8 mouse cellular contexts compared by ENCODE assay signal in the genomic region with DNA sequence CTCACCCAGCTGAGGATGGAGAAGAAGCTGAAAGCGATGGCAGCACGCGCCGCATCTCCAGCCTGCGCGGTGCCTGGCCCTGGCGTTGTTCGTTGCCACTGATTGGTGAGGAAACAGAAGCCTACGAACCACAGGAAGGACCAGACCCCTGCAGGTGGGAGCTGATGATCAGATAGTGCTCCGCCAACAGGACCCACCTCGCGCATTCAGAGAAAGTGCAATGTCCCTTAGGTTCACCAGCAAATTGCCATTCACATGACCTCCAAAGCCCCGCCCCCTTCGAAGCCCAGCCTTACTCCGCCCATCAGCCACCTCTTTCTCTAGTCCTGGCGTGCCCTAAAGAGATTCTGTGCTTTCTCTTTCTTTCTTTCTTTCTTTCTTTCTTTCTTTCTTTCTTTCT. TPM values are rescaled to one million over a fixed set of nuclear protein-coding genes. Genes with fewer than 3 reads are reported as not detected.
DNase-seq lines count a peak whose midpoint lies in the region; ATAC-seq and TF ChIP-seq lines count a peak whose summit lies in the region.

No protein-coding gene starts in this region.

- DNase-seq in heart, adult 11 months, result peak; percentile 92
- no peak for DNase-seq in heart, postnatal 25 days (ENCODE audit: low spot score)
- peak; percentile 79 for DNase-seq in embryo, embryonic 10.5 days (ENCODE audit: low spot score)
- DNase-seq in hindbrain, postnatal 0 days (ENCODE audit: low spot score), result no peak
- DNase-seq in layer of hippocampus, adult 18-20 months (ENCODE audit: low spot score in 2 of 2), result no peak
- DNase-seq in ovary, adult 18-20 months (ENCODE audit: low spot score), result no peak

- no peaks in the 10 kb centered on the region for H3K27me3 ChIP-seq in hindbrain, postnatal 0 days (ENCODE audit: insufficient read depth, low read length)
- H3K27me3 ChIP-seq in liver, embryonic 12.5 days (replicated peaks), result peaks cover 58% of the 10 kb centered on the region
- peaks cover 19% of the 10 kb centered on the region for H3K27me3 ChIP-seq in neural tube, embryonic 15.5 days (replicated peaks)

- H3K4me2 ChIP-seq in hindbrain, postnatal 0 days (ENCODE audit: low read depth, low read length), result 0 out of 2 replicates have a peak overlapping the region, but pooled peaks have one; percentile 3
- H3K4me2 ChIP-seq in liver, embryonic 12.5 days, result peak overlapping the region; percentile 54
- peak overlapping the region; percentile 21; the same call in 1 of the 2 replicates for H3K4me2 ChIP-seq in neural tube, embryonic 15.5 days

- no peak for TF ChIP-seq CTCF in hindbrain, postnatal 0 days (IDR thresholded peaks at IDR 0.05; ENCODE audit: low read depth)

- WGBS in hindbrain, postnatal 0 days, result 30% methylated on average over 16 of the region's 16 CpGs
- WGBS in liver, embryonic 12.5 days (ENCODE audit: insufficient replicate concordance), result 29% methylated on average over 16 of the region's 16 CpGs
- WGBS in neural tube, embryonic 15.5 days, result 32% methylated on average over 16 of the region's 16 CpGs

- no peak overlapping the region for H3K4me3 ChIP-seq in hindbrain, postnatal 0 days (ENCODE audit: low read length)
- H3K4me3 ChIP-seq in liver, embryonic 12.5 days, result peak overlapping the region; percentile 23; the same call in 1 of the 2 replicates
- no peak overlapping the region for H3K4me3 ChIP-seq in neural tube, embryonic 15.5 days (replicated peaks)

- peaks cover 7% of the 10 kb centered on the region; the same call in 1 of the 2 replicates for H3K36me3 ChIP-seq in hindbrain, postnatal 0 days (ENCODE audit: insufficient read depth, low read length)
- peaks cover 11% of the 10 kb centered on the region for H3K36me3 ChIP-seq in liver, embryonic 12.5 days
- peaks cover 14% of the 10 kb centered on the region for H3K36me3 ChIP-seq in neural tube, embryonic 15.5 days

- no peaks in the 10 kb centered on the region for H3K9me3 ChIP-seq in hindbrain, postnatal 0 days (ENCODE audit: low read length)
- no peaks in the 10 kb centered on the region for H3K9me3 ChIP-seq in liver, embryonic 12.5 days (replicated peaks)
- no peaks in the 10 kb centered on the region for H3K9me3 ChIP-seq in neural tube, embryonic 15.5 days (replicated peaks)

- H3K27ac ChIP-seq in hindbrain, postnatal 0 days, result no peak overlapping the region
- H3K27ac ChIP-seq in liver, embryonic 12.5 days, result no peak overlapping the region
- no peak overlapping the region for H3K27ac ChIP-seq in neural tube, embryonic 15.5 days (replicated peaks)

- H3K9ac ChIP-seq in hindbrain, postnatal 0 days (replicated peaks; ENCODE audit: low read length), result no peak overlapping the region
- no peak overlapping the region for H3K9ac ChIP-seq in liver, embryonic 12.5 days
- H3K9ac ChIP-seq in neural tube, embryonic 15.5 days (replicated peaks), result no peak overlapping the region

- intact Hi-C loops in heart, postnatal 25 days (cut with DNase I), result no loop called here

- H3K4me1 ChIP-seq in hindbrain, postnatal 0 days (ENCODE audit: insufficient read depth, low read length), result peaks cover 8% of the 10 kb centered on the region; the same call in 1 of the 2 replicates
- peaks cover 40% of the 10 kb centered on the region for H3K4me1 ChIP-seq in liver, embryonic 12.5 days
- peaks cover 46% of the 10 kb centered on the region for H3K4me1 ChIP-seq in neural tube, embryonic 15.5 days

- ATAC-seq in hindbrain, postnatal 0 days, result no peak
- ATAC-seq in liver, embryonic 12.5 days, result peak; percentile 38; the same call in 1 of the 2 replicates
- no peak for ATAC-seq in neural tube, embryonic 15.5 days (ENCODE audit: low FRiP score)

RNA-seq across cellular contexts. Expression of a gene that starts 3.2 kb away (rescaled TPM):
- not detected for total RNA-seq in heart, postnatal 25 days (2021)
- 331 and 347 TPM in 2 replicates for total RNA-seq in hindbrain, postnatal 0 days (2014; rRNA removed)
- polyA plus RNA-seq in hindbrain, postnatal 0 days (2015; fragmentation: Nextera tagmentation; extraction: Ambion mirVana), result 280 and 294 TPM in 2 replicates
- 0.06 and 0.27 TPM in 2 replicates for polyA plus RNA-seq in liver, embryonic 12.5 days (2016; fragmentation: Nextera tagmentation; extraction: Ambion mirVana)
- 214 and 242 TPM in 2 replicates for polyA plus RNA-seq in neural tube, embryonic 15.5 days (2015; fragmentation: Nextera tagmentation; extraction: Ambion mirVana)
- total RNA-seq in layer of hippocampus, adult 18-20 months (2021), result 100 to 1,000 TPM; 159 to 169 TPM

RNA-seq across cellular contexts. Expression of a gene that starts 9.4 kb away (rescaled TPM):
- 10 to 100 TPM; 21.9 to 22.1 TPM for total RNA-seq in heart, postnatal 25 days (2021)
- total RNA-seq in hindbrain, postnatal 0 days (2014; rRNA removed), result 21.1 and 26.1 TPM in 2 replicates
- 39.7 and 41.4 TPM in 2 replicates for polyA plus RNA-seq in hindbrain, postnatal 0 days (2015; fragmentation: Nextera tagmentation; extraction: Ambion mirVana)
- 51.4 and 52.5 TPM in 2 replicates for polyA plus RNA-seq in liver, embryonic 12.5 days (2016; fragmentation: Nextera tagmentation; extraction: Ambion mirVana)
- polyA plus RNA-seq in neural tube, embryonic 15.5 days (2015; fragmentation: Nextera tagmentation; extraction: Ambion mirVana), result 36.5 and 37.9 TPM in 2 replicates
- 10 to 100 TPM; 18.8 to 23.1 TPM for total RNA-seq in layer of hippocampus, adult 18-20 months (2021)

RNA-seq across cellular contexts. Expression of a gene that starts 9.5 kb away (rescaled TPM):
- under 1 TPM; 0.50 to 0.55 TPM for total RNA-seq in heart, postnatal 25 days (2021)
- 6.1 and 8.1 TPM in 2 replicates for total RNA-seq in hindbrain, postnatal 0 days (2014; rRNA removed)
- polyA plus RNA-seq in hindbrain, postnatal 0 days (2015; fragmentation: Nextera tagmentation; extraction: Ambion mirVana), result 1.4 and 2.2 TPM in 2 replicates
- 0.51 and 0.58 TPM in 2 replicates for polyA plus RNA-seq in liver, embryonic 12.5 days (2016; fragmentation: Nextera tagmentation; extraction: Ambion mirVana)
- 1.9 and 3.9 TPM in 2 replicates for polyA plus RNA-seq in neural tube, embryonic 15.5 days (2015; fragmentation: Nextera tagmentation; extraction: Ambion mirVana)
- total RNA-seq in layer of hippocampus, adult 18-20 months (2021), result 1 to 10 TPM; 3.2 to 3.7 TPM

RNA-seq across cellular contexts. Expression of a gene that starts 17.0 kb away (rescaled TPM):
- 10 to 100 TPM; 17.5 to 17.9 TPM for total RNA-seq in heart, postnatal 25 days (2021)
- 40.9 and 47.0 TPM in 2 replicates for total RNA-seq in hindbrain, postnatal 0 days (2014; rRNA removed)
- polyA plus RNA-seq in hindbrain, postnatal 0 days (2015; fragmentation: Nextera tagmentation; extraction: Ambion mirVana), result 14.2 and 14.6 TPM in 2 replicates
- polyA plus RNA-seq in liver, embryonic 12.5 days (2016; fragmentation: Nextera tagmentation; extraction: Ambion mirVana), result 19.7 and 20.4 TPM in 2 replicates
- 19.2 and 20.5 TPM in 2 replicates for polyA plus RNA-seq in neural tube, embryonic 15.5 days (2015; fragmentation: Nextera tagmentation; extraction: Ambion mirVana)
- 10 to 100 TPM; 39.6 to 42.8 TPM for total RNA-seq in layer of hippocampus, adult 18-20 months (2021)

RNA-seq across cellular contexts. Expression of a gene that starts 20.9 kb away (rescaled TPM):
- total RNA-seq in heart, postnatal 25 days (2021), result 10 to 100 TPM; 16.0 to 16.9 TPM
- total RNA-seq in hindbrain, postnatal 0 days (2014; rRNA removed), result 53.2 and 55.2 TPM in 2 replicates
- polyA plus RNA-seq in hindbrain, postnatal 0 days (2015; fragmentation: Nextera tagmentation; extraction: Ambion mirVana), result 43.5 and 49.2 TPM in 2 replicates
- 65.4 and 71.8 TPM in 2 replicates for polyA plus RNA-seq in liver, embryonic 12.5 days (2016; fragmentation: Nextera tagmentation; extraction: Ambion mirVana)
- 55.6 and 66.5 TPM in 2 replicates for polyA plus RNA-seq in neural tube, embryonic 15.5 days (2015; fragmentation: Nextera tagmentation; extraction: Ambion mirVana)
- 10 to 100 TPM; 31.7 to 32.5 TPM for total RNA-seq in layer of hippocampus, adult 18-20 months (2021)

Comparison
In these comparisons a context has a peak if more than half of its experiments do, and no peak if none do; other contexts are left out.
1. DNase-seq: peak in heart, adult 11 months (single experiment) and embryo, embryonic 10.5 days (single experiment); none in heart, postnatal 25 days (single experiment), hindbrain, postnatal 0 days (single experiment), layer of hippocampus, adult 18-20 months (0 of 2) and ovary, adult 18-20 months (single experiment).
2. H3K4me2 ChIP-seq: peak in every context shown above with its lines; median percentile 54 in liver, embryonic 12.5 days; 21 in neural tube, embryonic 15.5 days; 3 in hindbrain, postnatal 0 days.
3. RNA of a gene that starts 3.2 kb away (total RNA-seq): 331 to 347 TPM in hindbrain, postnatal 0 days and 159 to 169 TPM in layer of hippocampus, adult 18-20 months; not detected in heart, postnatal 25 days; every median in the first group is over 100 times any median in the second.